Mouse (Mus musculus) kidney, adult 2 months (tissue): ENCODE measurements around the gene Golga2.

Experiments used
- CTCF ChIP-seq: fragments of 200-500 bp; conservative IDR thresholded peaks from 2 replicates; pipeline ENCODE4 v1.5.1; 2011; ENCODE audit warnings: low read depth, mild to moderate bottlenecking, control low read depth, low read length, moderate library complexity, mixed read lengths; ENCODE audit not compliant: insufficient read depth, insufficient read length
- POLR2A ChIP-seq: fragments of 200-500 bp; IDR thresholded peaks from one replicate; pipeline ENCODE4 v1.6.1; 2011; ENCODE audit warnings: low read depth, low read length, control low read depth

DNA sequence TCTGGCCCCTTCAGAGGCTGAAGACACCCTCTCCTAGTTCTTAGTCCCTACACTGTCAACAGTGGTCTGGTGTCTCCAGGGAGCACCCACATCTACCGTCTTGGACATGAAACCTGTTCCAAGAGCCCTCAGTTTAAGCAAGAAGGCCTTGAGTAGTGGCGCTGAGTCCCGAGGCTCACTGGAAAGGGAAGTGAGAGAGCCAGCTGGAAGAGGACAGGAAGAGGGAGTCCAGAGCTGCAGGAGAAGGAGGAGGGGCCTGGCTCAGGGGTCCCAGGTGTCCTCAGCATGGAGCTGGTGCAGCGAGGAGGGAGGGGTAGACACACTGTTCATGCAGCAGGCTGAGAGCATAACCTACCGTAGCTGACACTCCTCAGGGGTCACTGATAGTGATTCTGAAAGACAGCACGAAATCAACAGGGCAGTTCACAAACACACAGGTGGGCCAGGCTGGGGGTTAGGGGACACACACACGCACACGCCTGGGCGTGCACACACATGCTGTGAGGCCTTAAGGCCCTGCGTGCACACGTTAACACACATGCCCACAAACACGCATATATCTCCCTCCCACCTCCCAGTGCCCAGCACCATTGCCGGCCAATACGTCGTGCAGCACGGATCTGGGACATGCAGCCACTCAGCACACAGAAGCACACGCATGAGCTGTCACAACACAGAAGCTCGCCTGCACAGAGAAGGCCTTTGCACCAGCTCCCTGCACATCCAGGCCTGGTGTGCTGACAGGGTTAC, 23.1 kb downstream of the Golga2 start:
- TF ChIP-seq POLR2A (no peak), CTCF (no peak)
